Mouse (Mus musculus): ENCODE measurements around the gene Nfkbie. TPM values are rescaled to one million over a fixed set of nuclear protein-coding genes. Genes with fewer than 3 reads are reported as not detected.

Gene Nfkbie
- total RNA-seq, 2 experiments from 2014 or later, result 1.8 to 2.0 TPM

DNA sequence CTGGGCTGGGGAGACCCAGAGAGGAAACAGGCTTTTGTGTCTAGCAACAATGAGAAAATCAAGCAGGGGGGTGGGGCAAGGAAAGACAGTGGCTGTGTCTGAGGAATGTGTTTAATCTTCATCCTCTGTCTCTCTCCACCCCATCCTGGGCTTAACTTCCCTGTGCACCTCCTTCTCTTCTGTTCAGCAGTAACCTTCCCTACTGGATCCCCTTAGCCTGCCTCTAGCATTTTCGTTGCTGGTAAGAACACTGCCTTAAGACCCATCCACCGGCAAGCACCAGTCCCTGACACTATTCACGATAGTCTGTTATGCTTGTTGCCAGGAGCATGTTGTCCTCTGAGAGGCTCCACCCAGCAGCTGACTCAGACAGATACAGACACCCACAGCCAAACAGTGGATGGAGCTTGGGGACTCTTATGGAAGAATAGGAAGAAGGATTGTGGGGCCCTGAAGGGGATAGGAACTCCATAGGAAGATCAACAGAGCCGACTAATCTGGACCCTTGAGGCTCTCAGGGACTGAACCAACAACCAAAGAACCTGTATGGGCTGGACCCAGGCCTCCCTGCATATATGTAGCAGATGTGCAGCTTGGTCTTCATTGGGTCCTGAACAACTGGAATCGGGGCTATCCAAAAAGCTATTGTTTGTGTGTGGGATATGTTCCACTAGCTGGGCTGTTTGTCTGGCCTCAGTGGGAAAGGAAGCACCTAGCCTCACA lies 54.8 kb downstream of the Nfkbie start:
- DNase-seq (ENCODE audit: low spot score in 2 of 2), result no peak
- intact Hi-C loops (cut with DNase I), result no loop called here

DNA sequence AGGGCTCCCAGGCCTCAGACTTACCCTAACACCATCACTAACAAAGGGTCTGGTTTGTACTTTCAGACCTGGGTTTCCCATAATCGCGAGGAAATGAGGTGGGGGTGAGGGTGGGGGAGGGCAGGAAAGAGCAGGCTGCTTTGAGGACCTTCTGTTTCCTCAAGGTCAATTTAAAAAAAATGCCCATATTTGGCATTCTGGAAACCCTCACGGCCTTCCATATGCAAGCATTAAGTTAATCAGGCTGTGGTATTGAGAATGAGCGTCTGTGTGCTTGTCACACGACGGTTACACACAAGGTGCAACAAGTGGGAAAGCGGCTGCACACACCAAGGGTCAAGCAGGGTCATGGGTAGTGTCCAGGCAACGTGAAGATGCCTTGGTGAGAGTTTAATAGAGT lies 56.5 kb downstream of the Nfkbie start:
- no peak for DNase-seq (ENCODE audit: low spot score in 2 of 2)
- intact Hi-C loops (cut with DNase I), result no loop called here

Other genes starting within 250 kb of the Nfkbie start
- 10 to 100 TPM; 49.5 to 49.7 TPM for gene Cdc5l, start 122.0 kb upstream of the Nfkbie start, total RNA-seq (2021)
- 1 to 10 TPM; 4.9 to 6.0 TPM for gene Spats1, start 80.3 kb upstream of the Nfkbie start, total RNA-seq (2021)
- 10 to 100 TPM; 23.0 to 24.4 TPM for gene Aars2, start 48.9 kb upstream of the Nfkbie start, total RNA-seq (2021)
- gene Tcte1, start 32.3 kb upstream of the Nfkbie start, total RNA-seq (2021), result 1 to 10 TPM in 1 of 2 experiments, under 1 TPM in 1; 0.68 to 1.1 TPM
- gene Tmem151b, start 6.0 kb upstream of the Nfkbie start, total RNA-seq (2021), result 100 to 1,000 TPM; 114 to 120 TPM
- 10 to 100 TPM; 41.6 to 46.1 TPM for gene Slc35b2, start 8.2 kb downstream of the Nfkbie start, total RNA-seq (2021)
- 1,000 to 10,000 TPM; 1,454 to 1,586 TPM for gene Hsp90ab1, start 17.6 kb downstream of the Nfkbie start, total RNA-seq (2021)
- 10 to 100 TPM; 21.0 to 24.4 TPM for gene Slc29a1, start 43.9 kb downstream of the Nfkbie start, total RNA-seq (2021)
- not detected for gene Mymx, start 46.4 kb downstream of the Nfkbie start, total RNA-seq (2021)
- gene Capn11, start 103.6 kb downstream of the Nfkbie start, total RNA-seq (2021), result 1 to 10 TPM in 1 of 2 experiments, under 1 TPM in 1; 0.13 to 1.6 TPM
- gene Mrpl14, start 130.6 kb downstream of the Nfkbie start, total RNA-seq (2021), result 10 to 100 TPM; 42.9 to 46.3 TPM
- 100 to 1,000 TPM; 220 to 225 TPM for gene Tmem63b, start 131.2 kb downstream of the Nfkbie start, total RNA-seq (2021)
- under 1 TPM in 1 of 2 experiments, not detected in 1; 0.77 TPM for gene 1600014C23Rik, start 178.1 kb downstream of the Nfkbie start, total RNA-seq (2021)